Mouse (Mus musculus): ENCODE results near the gene B4galt3. TPM values are rescaled to one million over a fixed set of nuclear protein-coding genes. Genes with fewer than 3 reads are reported as not detected.
"Not testable (repeated sequence)": the region's sequence is repeated elsewhere in the genome, so short reads cannot be mapped to it uniquely, and the experiment has no call there.

The B4galt3 gene
- total RNA-seq, 2 experiments from 2014 or later, result 16.4 to 17.8 TPM

GRCm38 (mm10) chr1:171238463-171238862 is 31.7 kb upstream of the B4galt3 start:
- DNase-seq (ENCODE audit: low spot score), result no peak
- intact Hi-C loops (cut with DNase I), result no loop called here

- intact Hi-C loops (cut with DNase I), result no loop called here
Observed at GRCm38 (mm10) chr1:171239992-171240744, 30.0 kb upstream of the B4galt3 start.

GRCm38 (mm10) chr1:171240911-171241310 is 29.2 kb upstream of the B4galt3 start:
- no peak for DNase-seq (ENCODE audit: low spot score)
- intact Hi-C loops (cut with DNase I), result no loop called here

More at GRCm38 (mm10) chr1:171239992-171240744, 30.0 kb upstream of the B4galt3 start:
- peak; percentile 46 for DNase-seq (ENCODE audit: low spot score)

GRCm38 (mm10) chr1:171241952-171242351 is 28.2 kb upstream of the B4galt3 start:
- intact Hi-C loops (cut with DNase I), result not testable (repeated sequence)

GRCm38 (mm10) chr1:171245353-171245752 is 24.8 kb upstream of the B4galt3 start:
- no peak for DNase-seq (ENCODE audit: low spot score)
- intact Hi-C loops (cut with DNase I), result no loop called here

More at GRCm38 (mm10) chr1:171241952-171242351, 28.2 kb upstream of the B4galt3 start:
- DNase-seq (ENCODE audit: low spot score), result not testable (repeated sequence)

DNA sequence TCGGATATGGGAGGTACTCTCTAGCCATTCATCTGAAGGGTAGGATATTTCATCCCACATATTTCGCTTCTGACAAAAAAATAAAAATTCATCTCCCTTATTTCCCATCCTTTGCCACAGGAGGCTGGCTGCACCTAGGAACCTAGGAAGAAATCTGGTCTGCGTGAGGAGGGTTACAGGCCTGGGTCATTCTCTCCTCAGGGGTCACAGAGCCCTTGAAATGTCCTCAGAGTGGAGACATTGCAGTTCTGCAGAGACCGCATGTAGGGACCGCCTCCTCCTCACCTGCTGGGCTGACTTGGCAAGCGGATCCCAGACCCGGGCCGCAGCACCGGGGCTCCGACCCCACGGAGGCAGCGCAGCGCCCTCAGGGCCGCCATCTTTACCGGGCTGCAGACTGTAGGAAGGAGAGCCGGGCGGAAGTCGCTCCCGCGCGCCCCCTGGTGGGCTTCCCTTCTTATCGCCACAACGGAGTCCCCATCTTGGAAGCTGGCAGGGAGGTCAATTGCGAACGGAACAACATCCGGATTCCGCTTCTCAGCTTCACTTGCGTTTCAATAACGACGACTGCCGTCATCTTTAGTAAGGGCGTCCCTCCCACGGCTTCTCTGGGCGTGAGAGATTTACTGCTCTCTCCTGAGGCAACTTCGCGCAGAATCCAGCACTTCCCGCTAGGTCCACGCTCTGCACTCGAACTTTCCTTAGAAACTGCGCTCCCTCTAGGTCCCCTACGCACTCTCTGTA is 23.2 kb upstream of the B4galt3 start:
- DNase-seq (ENCODE audit: low spot score), result peak; percentile 96
- intact Hi-C loops (cut with DNase I), result loop anchor here (2.0 kb wide), 1 partner anchor 34 kb away; the partner anchor contains the start of gene Ppox

DNA sequence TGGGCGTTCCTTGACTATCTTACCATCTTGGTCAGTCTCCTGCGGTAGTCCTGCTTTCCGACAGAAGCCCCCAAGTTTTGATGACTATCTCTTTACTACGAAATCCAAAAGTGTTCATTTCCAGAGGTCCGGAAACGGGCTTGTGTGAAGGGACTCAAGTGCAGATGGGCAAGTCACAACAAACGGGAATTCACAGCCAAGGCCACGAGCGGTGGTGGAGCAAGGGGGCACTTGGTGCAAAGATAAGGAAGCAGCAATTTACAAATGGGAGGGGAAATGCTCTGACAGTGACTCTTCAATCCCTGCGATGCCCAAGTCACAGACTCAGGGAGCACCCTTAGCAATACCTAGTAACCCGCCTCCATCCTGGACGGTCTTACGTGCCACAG is 22.7 kb upstream of the B4galt3 start:
- intact Hi-C loops (cut with DNase I), result loop anchor here (2.0 kb wide), 1 partner anchor 33 kb away; the partner anchor contains the start of gene Ppox
- no peak for DNase-seq (ENCODE audit: low spot score)

- no peak for DNase-seq (ENCODE audit: low spot score)
- intact Hi-C loops (cut with DNase I), result loop anchor here (2.0 kb wide), 1 partner anchor 33 kb away; the partner anchor contains the start of gene Ppox
Observed at GRCm38 (mm10) chr1:171247916-171248315, 22.2 kb upstream of the B4galt3 start.

DNA sequence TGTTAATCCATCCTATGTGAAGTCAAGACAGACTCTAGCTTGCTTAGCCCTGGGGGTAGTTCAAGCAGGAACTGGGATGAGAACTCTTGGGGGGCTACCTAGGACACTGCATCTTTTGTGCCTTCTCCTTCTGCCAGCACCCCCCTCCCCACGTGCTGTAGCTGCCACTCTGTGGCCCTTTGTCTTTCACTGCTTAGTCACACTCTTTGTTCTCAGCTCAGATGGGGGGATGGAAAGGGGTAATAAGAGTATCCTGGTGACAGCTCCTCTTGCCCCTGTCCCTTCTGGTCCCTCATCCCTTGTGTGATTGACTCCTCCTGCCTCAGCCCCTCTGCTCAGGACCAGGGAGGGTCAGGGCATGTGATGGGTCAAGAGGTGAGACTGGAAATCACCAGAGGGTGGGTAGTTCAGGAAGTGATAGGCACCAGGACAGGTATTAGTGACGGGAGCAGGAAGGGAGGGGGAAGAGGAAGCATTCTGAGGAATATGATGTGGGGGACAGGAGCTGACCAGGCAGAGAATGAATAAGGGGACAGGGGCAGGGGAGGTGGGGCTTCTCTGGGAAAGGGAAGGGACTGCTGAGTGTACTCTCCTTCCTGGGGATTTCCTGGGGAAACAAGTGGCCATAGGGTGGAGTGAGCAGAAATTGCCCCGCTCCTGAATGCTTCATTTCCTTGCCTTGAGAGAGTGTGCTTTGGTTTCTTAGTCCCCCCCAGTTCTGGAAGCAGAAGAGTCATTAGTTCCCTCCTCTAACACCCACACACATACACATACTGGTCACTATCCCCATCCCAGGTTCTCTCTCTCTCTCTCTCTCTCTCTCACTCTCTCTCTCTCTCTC is 21.5 kb upstream of the B4galt3 start:
- no peak for DNase-seq (ENCODE audit: low spot score)
- intact Hi-C loops (cut with DNase I), result no loop called here

- intact Hi-C loops (cut with DNase I), result no loop called here
- DNase-seq (ENCODE audit: low spot score), result peak; percentile 25
Observed at GRCm38 (mm10) chr1:171249913-171250600, 20.1 kb upstream of the B4galt3 start, which contains the start of gene Adamts4. Gene Adamts4, plus strand, starts transcription at chr1:171250421.

DNA sequence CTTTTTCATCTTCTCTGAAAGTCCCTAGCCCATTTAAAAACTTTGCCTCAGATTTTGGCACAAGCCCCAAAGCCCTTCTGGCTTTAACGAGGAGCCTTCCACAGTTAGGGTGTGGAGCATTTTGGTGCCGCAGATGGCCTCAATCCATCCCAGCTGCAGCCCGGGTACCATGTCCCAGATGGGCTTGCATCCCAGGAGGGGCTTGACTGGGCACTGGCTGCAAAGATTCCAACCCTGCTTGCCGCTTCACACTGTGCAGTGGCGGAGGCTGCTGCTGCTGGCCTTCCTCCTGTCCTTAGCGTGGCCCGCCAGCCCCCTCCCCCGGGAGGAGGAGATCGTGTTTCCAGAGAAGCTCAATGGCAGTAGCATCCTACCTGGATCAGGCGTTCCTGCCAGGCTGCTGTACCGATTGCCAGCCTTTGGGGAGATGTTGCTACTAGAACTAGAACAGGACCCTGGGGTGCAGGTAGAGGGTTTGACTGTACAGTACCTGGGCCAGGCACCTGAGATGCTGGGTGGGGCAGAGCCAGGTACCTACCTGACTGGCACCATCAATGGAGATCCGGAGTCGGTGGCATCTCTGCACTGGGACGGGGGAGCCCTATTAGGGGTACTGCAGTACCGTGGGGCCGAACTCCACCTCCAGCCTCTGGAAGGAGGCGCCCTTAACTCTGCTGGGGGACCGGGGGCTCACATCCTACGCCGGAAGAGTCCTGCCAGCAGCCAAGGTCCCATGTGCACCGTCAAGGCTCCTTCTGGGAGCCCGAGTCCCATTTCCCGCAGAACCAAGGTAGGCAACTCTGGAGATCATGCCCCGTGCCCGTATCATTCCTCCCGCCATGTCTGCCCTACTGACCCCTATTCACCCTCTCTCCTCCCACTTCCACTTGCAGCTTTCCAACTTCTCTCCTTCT is 19.2 kb upstream of the B4galt3 start, which contains the start of gene Ndufs2:
Gene Ndufs2, minus strand, starts transcription at position 709 of the 914 bp plus-strand sequence.
- no peak for DNase-seq (ENCODE audit: low spot score)
- intact Hi-C loops (cut with DNase I), result no loop called here

GRCm38 (mm10) chr1:171251594-171252324 is 18.4 kb upstream of the B4galt3 start:
- intact Hi-C loops (cut with DNase I), result no loop called here

DNA sequence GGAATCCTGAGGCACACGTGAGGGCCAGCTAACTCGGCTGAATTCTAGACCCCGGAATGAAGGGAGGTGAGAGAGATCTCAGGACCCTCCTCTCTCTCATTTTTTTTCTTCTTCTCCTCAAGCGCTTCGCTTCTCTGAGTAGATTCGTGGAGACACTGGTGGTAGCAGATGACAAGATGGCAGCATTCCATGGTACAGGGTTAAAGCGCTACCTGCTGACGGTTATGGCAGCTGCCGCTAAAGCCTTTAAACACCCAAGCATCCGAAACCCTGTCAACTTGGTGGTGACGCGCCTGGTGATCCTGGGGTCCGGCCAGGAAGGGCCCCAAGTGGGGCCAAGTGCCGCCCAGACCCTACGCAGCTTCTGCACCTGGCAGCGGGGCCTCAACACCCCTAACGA is 17.7 kb upstream of the B4galt3 start:
- no peak for DNase-seq (ENCODE audit: low spot score)
- intact Hi-C loops (cut with DNase I), result no loop called here

More at GRCm38 (mm10) chr1:171251594-171252324, 18.4 kb upstream of the B4galt3 start:
- DNase-seq (ENCODE audit: low spot score), result no peak

- no peak for DNase-seq (ENCODE audit: low spot score)
- intact Hi-C loops (cut with DNase I), result loop anchor here (2.0 kb wide), 2 partner anchors 29 to 137 kb away; no protein-coding TSS in a partner anchor
Observed at GRCm38 (mm10) chr1:171256095-171256818, 13.9 kb upstream of the B4galt3 start.

DNA sequence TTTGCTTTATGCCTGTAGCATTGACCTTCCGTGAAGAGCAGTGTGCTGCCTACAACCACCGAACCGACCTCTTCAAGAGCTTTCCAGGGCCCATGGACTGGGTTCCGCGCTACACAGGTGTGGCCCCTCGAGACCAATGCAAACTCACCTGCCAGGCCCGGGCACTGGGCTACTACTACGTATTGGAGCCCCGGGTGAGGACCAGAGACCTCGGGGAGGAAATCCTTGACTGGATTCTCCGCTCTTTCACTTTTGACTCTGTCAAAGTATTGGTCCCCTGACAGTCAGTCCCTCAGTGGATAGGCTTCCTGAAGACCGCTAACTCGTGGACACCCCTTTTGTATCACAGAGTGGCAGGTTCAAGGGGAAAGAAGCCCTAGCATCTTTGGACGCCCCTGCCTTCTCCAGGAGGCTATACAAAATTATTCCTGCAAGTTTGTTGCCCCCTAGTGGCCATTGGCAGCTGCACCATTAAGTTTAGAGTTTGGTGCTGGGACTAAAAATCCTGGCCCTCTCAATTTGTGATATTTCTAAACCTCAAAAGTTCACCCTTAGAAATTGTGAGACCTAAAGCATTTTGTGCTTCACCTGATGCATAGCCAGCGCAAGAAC is 13.1 kb upstream of the B4galt3 start:
- DNase-seq (ENCODE audit: low spot score), result no peak
- intact Hi-C loops (cut with DNase I), result loop anchor here (2.0 kb wide), 2 partner anchors 30 to 138 kb away; no protein-coding TSS in a partner anchor

- no peak for DNase-seq (ENCODE audit: low spot score)
- intact Hi-C loops (cut with DNase I), result loop anchor here (2.0 kb wide), 2 partner anchors 31 to 139 kb away; no protein-coding TSS in a partner anchor
Observed at GRCm38 (mm10) chr1:171257781-171258180, 12.3 kb upstream of the B4galt3 start.
